Mouse (Mus musculus) adrenal gland (tissue): ENCODE data around the gene Ddx39b.

Experiments used
- intact Hi-C: fragments of 180-260 bp; cut with DNase I; formaldehyde crosslinking; loops from one replicate; pipeline ENCODE4 v1.15.1; 2025
- long read RNA-seq, 2 experiments: library from polyadenylated mRNA; unstranded; transcript quantifications; one replicate each; pipeline ENCODE4 v2.0.0; 2020; ENCODE audit warnings: borderline replicate concordance in 1 of 2; ENCODE audit not compliant: insufficient replicate concordance in 1 of 2

The Ddx39b gene
- long read RNA-seq, experiment 1, transcript Ddx39b-201 (11 exons, 1,739 nt) = major isoform, 107 of 130 reads
- long read RNA-seq, experiment 1, transcript Ddx39b-203 (10 exons, 2,848 nt) = minor isoform, 10 of 130 reads
- long read RNA-seq, experiment 1, partial matches to known transcripts = 9 of 130 reads
- long read RNA-seq, experiment 1, other reads (novel, unspliced or antisense) = 4 of 130 reads
- long read RNA-seq, experiment 2, transcript Ddx39b-203 (10 exons, 2,848 nt) = minor isoform, 10 of 151 reads
- long read RNA-seq, experiment 2, transcript Ddx39b-201 (11 exons, 1,739 nt) = major isoform, 121 of 151 reads
- long read RNA-seq, experiment 2, partial matches to known transcripts = 9 of 151 reads
- long read RNA-seq, experiment 2, other reads (novel, unspliced or antisense) = 11 of 151 reads

- intact Hi-C loops = no loop called here
These were observed at the start of gene Ddx39b for GRCm38 (mm10) chr17:35241305-35242014. Gene Ddx39b, plus strand, starts transcription at chr17:35241746.

GRCm38 (mm10) chr17:35192924-35193323 is 48.6 kb upstream of the Ddx39b start:
- intact Hi-C loops = no loop called here

DNA sequence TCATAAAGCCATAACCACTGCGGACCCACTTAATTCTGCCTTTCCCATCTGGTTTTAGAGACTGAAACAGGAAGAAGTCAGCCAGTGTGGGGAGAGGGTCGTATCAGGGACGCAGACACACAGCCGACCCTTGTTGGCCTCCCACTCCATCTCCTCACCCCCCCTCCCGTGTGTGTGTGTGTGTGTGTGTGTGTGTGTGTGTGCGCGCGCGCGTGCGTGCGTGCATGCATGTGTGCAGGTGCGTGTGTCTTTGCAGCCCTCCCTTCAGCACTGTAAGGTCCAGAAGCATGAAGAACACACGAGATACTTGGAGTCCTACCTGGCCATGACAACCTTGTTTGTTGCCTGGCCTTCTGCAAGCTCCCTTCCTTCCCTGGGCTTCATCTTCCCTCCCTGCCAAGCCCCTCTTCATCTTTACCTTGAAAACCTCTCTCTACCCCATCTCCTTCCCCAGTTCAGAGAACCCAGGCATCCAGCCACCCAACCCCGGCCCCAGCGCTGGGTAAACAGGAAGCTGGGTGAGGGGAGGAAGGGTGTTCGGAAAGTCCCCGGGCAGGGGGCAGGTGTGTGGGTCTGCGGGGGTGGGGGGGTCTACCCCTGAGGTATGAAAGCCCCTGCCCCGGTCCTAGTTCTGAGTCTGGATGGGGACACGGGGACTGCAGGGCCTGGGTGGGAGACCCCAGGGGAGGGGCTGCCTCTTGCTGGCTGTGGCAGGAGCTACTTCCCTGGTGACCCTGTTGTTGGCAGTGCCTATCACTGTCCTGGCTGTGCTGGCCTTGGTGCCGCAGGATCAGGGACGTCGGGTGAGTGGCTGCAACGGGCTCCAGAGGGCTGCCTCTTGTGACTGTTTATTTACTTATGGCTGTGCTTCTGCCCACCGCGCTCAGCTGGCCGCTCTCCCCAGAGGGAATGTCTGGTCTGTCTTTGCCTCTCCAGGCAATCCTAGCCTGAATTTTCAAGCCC is 47.4 kb upstream of the Ddx39b start, which contains the start of gene Ltb:
Gene Ltb, plus strand, starts transcription at position 559 of the 963 bp plus-strand sequence.
- intact Hi-C loops = no loop called here

DNA sequence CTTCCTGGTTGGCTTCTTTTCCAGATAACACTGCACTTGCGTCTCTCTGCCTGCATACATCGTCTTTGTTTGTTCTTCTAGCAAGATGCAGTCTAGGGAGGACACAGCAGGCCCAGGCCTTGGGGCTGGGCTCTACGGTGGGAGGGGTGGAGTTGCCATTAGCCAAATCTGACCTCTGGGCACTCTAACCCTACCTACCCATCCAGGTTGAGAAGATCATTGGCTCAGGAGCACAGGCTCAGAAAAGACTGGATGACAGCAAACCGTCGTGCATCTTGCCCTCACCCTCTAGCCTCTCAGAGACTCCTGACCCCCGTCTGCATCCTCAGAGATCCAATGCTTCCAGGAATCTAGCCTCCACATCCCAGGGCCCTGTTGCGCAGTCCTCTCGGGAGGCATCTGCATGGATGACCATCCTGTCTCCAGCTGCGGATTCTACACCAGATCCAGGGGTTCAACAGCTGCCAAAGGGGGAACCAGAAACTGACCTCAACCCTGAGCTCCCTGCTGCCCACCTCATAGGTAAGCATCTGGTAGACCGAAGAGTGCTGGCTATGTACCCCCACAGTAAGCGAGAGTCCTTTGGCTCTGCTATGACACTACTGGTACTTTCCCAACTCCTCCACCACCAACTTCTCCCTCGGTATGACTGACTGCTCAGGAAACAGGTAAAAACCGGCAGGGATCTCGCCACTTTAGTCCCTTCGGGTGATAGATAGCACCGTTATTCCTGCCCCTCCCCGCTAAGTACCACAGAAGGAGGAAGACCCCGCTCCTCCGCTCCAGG is 46.5 kb upstream of the Ddx39b start:
- intact Hi-C loops = loop anchor here (5.0 kb wide), 1 partner anchor 37 kb away; the partner anchor contains the start of gene Atp6v1g2

- intact Hi-C loops = loop anchor here (5.0 kb wide), 1 partner anchor 37 kb away; the partner anchor contains the start of gene Atp6v1g2
These were observed 45.8 kb upstream of the Ddx39b start for GRCm38 (mm10) chr17:35195631-35196320.

GRCm38 (mm10) chr17:35196321-35196641 is 45.3 kb upstream of the Ddx39b start:
- intact Hi-C loops = loop anchor here (5.0 kb wide), 1 partner anchor 36 kb away; the partner anchor contains the start of gene Atp6v1g2

DNA sequence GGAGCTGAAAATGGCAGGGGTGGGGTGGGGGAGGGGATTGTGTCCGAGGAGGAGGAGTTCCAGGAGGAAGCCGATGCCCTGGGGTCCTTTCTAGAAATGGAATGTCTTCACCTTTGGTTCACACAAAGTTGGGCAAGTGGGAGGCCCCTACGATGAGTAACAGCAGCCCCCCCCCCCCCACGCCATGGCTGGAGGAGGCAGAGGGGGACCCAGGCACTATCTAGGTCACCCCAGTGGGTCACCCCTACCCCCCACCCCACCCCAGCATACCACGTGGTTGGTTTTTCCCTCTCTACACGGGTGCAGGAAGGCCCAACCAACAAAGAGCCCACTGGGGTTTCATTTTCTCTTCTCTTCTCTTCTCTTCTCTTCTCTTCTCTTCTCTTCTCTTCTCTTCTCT is 44.4 kb upstream of the Ddx39b start:
- intact Hi-C loops = loop anchor here (5.0 kb wide), 1 partner anchor 35 kb away; the partner anchor contains the start of gene Atp6v1g2

- intact Hi-C loops = loop anchor here (5.0 kb wide), 1 partner anchor 34 kb away; the partner anchor contains the start of gene Atp6v1g2
These were observed 43.5 kb upstream of the Ddx39b start for GRCm38 (mm10) chr17:35198029-35198428.

- intact Hi-C loops = loop anchor here (5.0 kb wide), 1 partner anchor 33 kb away; the partner anchor contains the start of gene Atp6v1g2
These were observed 42.6 kb upstream of the Ddx39b start for GRCm38 (mm10) chr17:35198946-35199345.

- intact Hi-C loops = no loop called here
These were observed 41.1 kb upstream of the Ddx39b start for GRCm38 (mm10) chr17:35200398-35200797.

DNA sequence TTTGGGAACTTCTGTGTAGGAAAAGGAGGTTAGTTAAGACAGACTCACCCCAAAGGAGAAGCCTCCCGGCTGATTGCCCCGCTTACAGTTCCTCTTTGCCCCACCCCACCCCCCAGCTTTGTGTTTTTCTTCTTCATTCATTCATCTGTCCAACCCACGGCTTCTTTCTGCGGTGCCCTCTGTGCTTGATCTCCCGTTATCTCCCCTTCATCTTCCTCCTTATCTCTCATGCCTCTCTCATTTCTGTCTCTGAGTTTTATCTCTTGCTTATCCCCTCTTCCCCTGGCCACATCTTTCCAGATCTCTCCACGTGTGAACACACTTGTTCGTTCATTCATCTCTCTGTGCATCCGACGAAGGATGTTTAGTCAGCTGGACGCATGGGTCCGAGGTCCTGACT is 40.4 kb upstream of the Ddx39b start:
- intact Hi-C loops = no loop called here

DNA sequence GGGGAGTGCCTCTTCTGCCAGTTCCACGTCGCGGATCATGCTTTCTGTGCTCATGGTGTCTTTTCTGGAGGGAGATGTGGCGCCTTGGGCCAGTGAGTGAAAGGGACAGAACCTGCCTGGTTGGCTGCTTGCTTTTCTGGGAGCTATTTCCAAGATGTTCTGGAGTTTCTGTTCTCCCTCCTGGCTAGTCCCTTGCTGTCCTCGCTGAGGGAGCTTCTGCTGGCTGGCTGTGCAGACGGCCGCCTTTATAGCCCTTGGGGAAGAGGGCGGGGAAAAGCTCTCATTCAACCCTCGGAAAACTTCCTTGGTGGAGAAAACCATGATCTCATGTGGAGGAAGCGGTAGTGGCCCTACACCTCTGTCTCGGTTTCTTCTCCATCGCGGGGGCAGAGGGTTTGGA is 39.8 kb upstream of the Ddx39b start, which contains the start of gene Tnf:
Gene Tnf, minus strand, starts transcription at position 221 of the 400 bp plus-strand sequence.
- intact Hi-C loops = no loop called here

GRCm38 (mm10) chr17:35202442-35202841 is 39.1 kb upstream of the Ddx39b start:
- intact Hi-C loops = no loop called here

DNA sequence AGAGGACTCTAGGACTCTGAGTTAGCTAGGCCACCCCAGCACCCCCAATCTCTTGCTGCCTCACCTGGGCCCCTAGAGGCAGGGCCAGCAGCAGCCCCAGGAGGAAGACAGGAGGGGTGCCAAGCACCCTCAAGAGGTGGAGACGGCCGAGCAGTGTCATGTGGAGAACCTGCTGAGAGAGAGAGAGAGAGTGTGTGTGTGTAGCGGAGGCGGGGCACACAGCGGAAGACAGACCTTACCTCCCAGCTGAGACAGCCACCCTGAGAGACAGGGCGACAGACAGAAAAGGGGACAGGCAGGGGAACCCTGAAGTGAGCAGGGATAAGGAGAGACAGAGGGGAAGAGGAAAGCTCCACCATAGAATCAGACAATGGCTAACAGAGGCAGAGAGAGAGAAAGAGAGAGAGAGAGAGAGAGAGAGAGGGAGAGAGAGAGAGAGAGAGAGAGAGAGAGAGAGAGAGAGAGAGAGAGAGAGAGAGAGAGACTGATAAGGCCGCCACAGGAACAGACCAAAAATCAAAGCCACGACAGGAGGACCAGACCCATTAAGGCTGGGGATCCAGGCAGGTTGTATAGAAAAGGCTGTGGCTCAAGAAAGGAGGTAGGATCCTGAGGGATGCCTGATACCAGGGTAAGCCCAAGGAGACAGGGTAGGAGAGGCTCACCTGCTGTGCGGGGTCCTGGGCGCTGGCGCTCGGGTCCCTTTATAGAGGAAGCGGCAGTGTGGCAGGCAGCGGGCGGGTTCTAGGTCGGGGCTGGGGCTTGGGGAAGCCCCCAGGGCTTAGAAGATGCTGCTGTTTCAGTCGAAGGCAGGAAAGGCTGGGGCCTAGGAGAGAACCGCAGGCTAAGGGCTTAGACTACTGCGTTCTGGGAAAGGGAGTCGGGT is 36.8 kb upstream of the Ddx39b start, which contains the start of gene Lta:
Gene Lta, minus strand, starts transcription at position 858 of the 886 bp plus-strand sequence.
- intact Hi-C loops = no loop called here

- intact Hi-C loops = no loop called here
These were observed 36.2 kb upstream of the Ddx39b start for GRCm38 (mm10) chr17:35205380-35205769.

DNA sequence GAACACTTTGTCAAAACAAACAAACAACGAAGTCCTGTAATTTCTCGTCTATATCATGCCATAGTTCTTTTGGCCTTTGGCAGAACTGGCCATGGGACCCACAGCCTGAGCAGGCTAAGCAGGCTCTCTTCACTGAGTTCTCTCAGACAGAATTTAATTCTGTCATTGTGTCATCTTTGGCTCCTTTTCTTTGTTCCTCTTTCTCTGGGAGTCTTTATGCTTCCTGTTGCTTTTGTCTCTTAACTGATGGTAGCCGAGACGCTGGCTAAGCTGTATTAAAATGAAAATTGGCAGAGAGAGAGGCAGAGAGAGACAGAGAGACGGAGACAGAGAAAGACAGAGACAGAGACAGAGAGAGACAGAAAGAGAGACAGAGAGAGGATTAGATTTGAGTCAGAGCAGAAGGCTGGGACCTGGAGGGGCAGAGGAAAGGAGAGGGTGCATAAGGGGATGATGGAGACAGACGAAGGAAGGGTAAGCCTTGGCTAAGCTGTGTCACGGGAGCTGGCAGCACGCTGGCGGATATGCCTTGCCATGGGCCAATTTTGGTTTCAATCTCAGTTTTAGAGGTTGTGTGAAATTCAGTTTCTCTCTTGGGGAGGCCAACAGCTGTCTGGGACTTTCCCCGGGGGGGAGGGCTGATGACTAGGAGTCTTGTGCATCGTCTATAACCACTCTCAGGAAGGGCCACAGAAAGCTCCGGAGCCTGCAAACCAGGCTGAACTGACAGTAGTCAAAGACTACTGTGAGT is 31.6 kb upstream of the Ddx39b start:
- intact Hi-C loops = no loop called here

DNA sequence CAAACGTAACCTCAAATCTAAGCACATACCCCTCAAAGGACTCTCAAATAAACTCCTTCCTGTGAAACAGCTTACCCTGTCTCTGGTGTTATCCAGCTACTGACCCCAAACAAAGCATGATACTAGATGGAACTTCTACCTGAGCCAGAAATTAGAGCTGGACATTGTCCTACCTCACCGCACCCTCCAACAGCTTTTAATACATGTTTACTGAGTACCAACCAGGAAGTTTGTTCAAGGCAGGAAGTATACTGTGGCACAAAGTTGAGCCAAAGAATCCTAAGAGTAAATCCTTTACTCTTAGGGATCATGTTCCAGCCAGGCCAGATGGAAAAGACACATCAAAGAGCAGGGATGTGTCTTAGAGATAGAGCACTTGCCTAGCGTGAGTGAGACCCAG is 31.0 kb upstream of the Ddx39b start:
- intact Hi-C loops = no loop called here

DNA sequence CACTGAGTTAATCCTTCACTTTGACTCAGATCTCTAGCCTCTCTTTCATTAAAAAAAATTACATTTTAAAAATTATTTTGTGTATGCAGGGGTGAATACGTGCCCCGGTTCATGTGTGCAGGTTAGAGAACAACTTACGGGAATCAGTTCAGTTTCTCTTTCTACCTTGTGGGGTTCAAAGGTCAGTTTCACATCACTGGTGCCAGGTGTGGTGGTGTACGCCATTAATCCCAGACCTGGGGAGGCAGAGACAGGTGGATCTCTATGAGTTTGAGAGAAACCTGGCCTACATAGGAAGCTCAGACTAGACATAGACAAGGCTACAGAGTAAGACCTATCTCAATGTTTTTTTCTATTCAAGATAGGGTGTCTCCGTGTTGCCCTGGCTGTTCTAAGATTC is 28.5 kb upstream of the Ddx39b start:
- intact Hi-C loops = no loop called here
